Mouse (Mus musculus): ENCODE data around the gene Gemin2. TPM values are rescaled to one million over a fixed set of nuclear protein-coding genes. Genes with fewer than 3 reads are reported as not detected.
"Not testable (repeated sequence)": the region's sequence is repeated elsewhere in the genome, so short reads cannot be mapped to it uniquely, and the experiment has no call there.

Gene Gemin2
- polyA plus RNA-seq (2014; fragmentation: Nextera tagmentation; extraction: Ambion mirVana), result 28.1 and 29.7 TPM in 2 replicates

DNA sequence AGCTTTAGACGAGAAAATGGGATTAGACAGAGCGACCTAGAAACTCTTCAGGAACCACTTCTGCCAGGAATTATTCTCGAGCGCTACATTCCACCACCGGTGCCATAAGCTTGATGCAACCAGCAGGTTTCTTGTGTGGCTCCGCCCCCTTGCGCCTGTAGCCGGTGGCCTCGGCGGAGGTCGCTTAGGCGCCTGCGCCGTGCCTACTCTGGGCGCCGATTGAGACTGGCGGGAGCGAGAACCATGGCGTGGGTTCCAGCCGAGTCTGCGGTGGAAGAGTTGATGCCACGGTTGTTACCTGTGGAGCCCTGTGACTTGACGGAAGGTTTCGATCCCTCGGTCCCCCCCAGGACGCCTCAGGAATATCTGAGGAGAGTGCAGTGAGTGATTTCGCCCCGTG, at the start of gene Gemin2:
TSS of gene Gemin2 (plus strand) at position 160 of the 400 bp plus-strand sequence.
- peak within 1 kb of the TSS; percentile 78 for H3K4me2 ChIP-seq (replicated peaks; ENCODE audit: low read depth, low read length)
- peaks cover 5% of the 10 kb centered on the region; the same call in 1 of the 2 replicates for H3K36me3 ChIP-seq (ENCODE audit: control insufficient read depth, insufficient read depth, low read length)
- H3K4me1 ChIP-seq (ENCODE audit: control insufficient read depth, insufficient read depth, low read length), result peaks cover 24% of the 10 kb centered on the region; the same call in 1 of the 2 replicates
- H3K27ac ChIP-seq (ENCODE audit: low read depth, low read length), result peak within 1 kb of the TSS; percentile 78
- ATAC-seq (ENCODE audit: low FRiP score, low TSS enrichment), result peak; percentile 77
- no peaks in the 10 kb centered on the region for H3K9me3 ChIP-seq (ENCODE audit: control insufficient read depth, low read length)
- H3K4me3 ChIP-seq (ENCODE audit: low read length), result peak within 1 kb of the TSS; percentile 86
- H3K27me3 ChIP-seq (ENCODE audit: control insufficient read depth, insufficient read depth, low read length), result no peaks in the 10 kb centered on the region
- WGBS, result 0% methylated on average over 28 of the region's 28 CpGs
- peak within 1 kb of the TSS; percentile 74 for H3K9ac ChIP-seq (ENCODE audit: low read depth, low read length)

DNA sequence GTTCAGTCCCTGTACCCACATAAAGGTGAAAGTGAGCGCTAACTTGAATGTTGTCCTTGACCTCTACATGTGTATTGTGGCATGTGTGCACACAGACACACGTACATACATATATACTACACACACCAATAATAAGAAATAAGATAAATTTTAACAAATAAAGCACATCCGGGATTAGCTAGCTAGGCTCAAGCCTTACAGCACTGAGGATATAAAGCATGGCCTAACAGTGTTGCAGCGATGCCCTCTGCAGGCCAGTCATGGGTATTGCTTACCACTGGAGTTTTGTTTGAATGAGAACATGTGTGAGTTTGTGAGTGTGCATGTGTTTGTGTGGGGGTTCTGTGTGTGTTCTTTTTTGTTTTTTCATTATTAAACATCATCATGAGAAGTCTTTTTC, 48.6 kb upstream of the Gemin2 start:
- no peak overlapping the region for H3K27ac ChIP-seq (ENCODE audit: low read depth, low read length)
- H3K4me2 ChIP-seq (replicated peaks; ENCODE audit: low read depth, low read length), result no peak overlapping the region
- WGBS, result 79% methylated on average over 4 of the region's 4 CpGs
- H3K9ac ChIP-seq (ENCODE audit: low read depth, low read length), result no peak overlapping the region
- H3K27me3 ChIP-seq (ENCODE audit: control insufficient read depth, insufficient read depth, low read length), result no peaks in the 10 kb centered on the region
- peaks cover 58% of the 10 kb centered on the region for H3K36me3 ChIP-seq (ENCODE audit: control insufficient read depth, insufficient read depth, low read length)
- no peak overlapping the region for H3K4me3 ChIP-seq (ENCODE audit: low read length)
- no peak for ATAC-seq (ENCODE audit: low FRiP score, low TSS enrichment)
- H3K4me1 ChIP-seq (ENCODE audit: control insufficient read depth, insufficient read depth, low read length), result no peaks in the 10 kb centered on the region
- H3K9me3 ChIP-seq (ENCODE audit: control insufficient read depth, low read length), result no peaks in the 10 kb centered on the region

DNA sequence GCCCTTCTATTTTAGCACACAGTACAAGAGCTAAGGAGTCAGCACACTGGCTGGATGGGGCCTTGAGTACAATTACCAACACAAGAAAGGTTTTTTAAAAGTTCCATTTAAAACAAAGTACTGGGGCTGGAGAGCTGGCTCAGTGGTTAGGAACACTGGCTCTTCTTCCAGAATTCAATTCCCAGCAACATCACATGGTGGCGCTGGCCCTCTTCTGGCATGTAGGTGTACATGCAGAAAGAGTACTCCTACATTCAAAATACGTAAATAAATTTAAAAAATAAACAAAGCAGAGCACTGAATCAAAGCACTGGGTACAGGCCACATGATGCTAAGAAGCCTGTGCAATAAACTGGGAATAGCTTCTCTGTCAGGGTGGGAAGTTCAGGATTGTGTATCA, 36.2 kb upstream of the Gemin2 start:
- no peak overlapping the region for H3K4me3 ChIP-seq (ENCODE audit: low read length)
- H3K27me3 ChIP-seq (ENCODE audit: control insufficient read depth, insufficient read depth, low read length), result no peaks in the 10 kb centered on the region
- no peak overlapping the region for H3K4me2 ChIP-seq (replicated peaks; ENCODE audit: low read depth, low read length)
- ATAC-seq (ENCODE audit: low FRiP score, low TSS enrichment), result no peak
- H3K9me3 ChIP-seq (ENCODE audit: control insufficient read depth, low read length), result no peaks in the 10 kb centered on the region
- H3K4me1 ChIP-seq (ENCODE audit: control insufficient read depth, insufficient read depth, low read length), result no peaks in the 10 kb centered on the region
- WGBS, result 82% methylated on average over 2 of the region's 2 CpGs
- H3K36me3 ChIP-seq (ENCODE audit: control insufficient read depth, insufficient read depth, low read length), result peaks cover 70% of the 10 kb centered on the region
- H3K9ac ChIP-seq (ENCODE audit: low read depth, low read length), result no peak overlapping the region
- no peak overlapping the region for H3K27ac ChIP-seq (ENCODE audit: low read depth, low read length)

DNA sequence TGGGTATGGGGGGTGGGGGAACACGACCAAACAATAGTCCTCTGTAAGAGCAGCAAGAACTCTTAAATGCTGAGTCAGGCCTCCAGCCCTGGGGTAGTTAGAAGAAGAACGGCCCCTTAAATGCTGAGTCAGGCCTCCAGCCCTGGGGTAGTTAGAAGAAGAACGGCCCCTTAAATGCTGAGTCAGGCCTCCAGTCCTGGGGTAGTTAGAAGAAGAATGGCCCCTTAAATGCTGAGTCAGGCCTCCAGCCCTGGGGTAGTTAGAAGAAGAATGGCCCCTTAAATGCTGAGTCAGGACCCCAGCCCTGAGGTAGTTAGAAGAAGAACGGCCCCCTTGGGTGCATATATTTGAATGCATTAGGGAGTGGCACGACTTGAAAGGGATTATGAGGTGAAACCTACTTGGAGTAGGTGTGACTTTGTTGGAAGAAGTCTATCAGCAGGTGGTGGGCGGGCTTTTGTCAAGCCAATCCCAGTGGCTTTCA, 32.0 kb upstream of the Gemin2 start:
- peaks cover 82% of the 10 kb centered on the region for H3K36me3 ChIP-seq (ENCODE audit: control insufficient read depth, insufficient read depth, low read length)
- 79% methylated on average over 6 of the region's 6 CpGs for WGBS
- not testable (repeated sequence) for H3K9ac ChIP-seq (ENCODE audit: low read depth, low read length)

DNA sequence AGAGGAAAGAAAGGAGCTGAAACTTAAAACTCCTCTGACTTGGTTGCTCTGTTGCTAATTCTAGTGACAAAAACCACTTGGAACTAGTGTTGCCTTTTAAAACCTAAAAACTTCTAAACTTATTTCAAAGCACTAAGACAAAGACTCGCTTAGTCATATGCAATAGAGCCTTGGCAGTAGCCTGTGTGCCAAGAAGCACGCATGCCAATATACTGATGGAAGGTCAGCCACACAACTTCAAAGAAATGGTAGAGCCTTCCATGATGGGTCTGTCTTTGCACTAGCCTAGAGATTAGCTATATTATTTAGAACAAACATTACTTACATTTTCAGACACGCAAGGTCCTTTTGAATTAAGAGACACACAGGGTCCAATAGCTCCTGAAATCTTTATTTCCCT, 27.4 kb upstream of the Gemin2 start:
- no peak for ATAC-seq (ENCODE audit: low FRiP score, low TSS enrichment)
- Histone ChIP-seq H3K9me3 (ENCODE audit: control insufficient read depth, low read length) (no peaks in the 10 kb centered on the region), H3K4me3 (ENCODE audit: low read length) (no peak overlapping the region), H3K9ac (ENCODE audit: low read depth, low read length) (no peak overlapping the region), H3K4me1 (ENCODE audit: control insufficient read depth, insufficient read depth, low read length) (no peaks in the 10 kb centered on the region), H3K27ac (ENCODE audit: low read depth, low read length) (no peak overlapping the region), H3K4me2 (replicated peaks; ENCODE audit: low read depth, low read length) (no peak overlapping the region), H3K27me3 (ENCODE audit: control insufficient read depth, insufficient read depth, low read length) (no peaks in the 10 kb centered on the region), H3K36me3 (ENCODE audit: control insufficient read depth, insufficient read depth, low read length) (peaks cover 83% of the 10 kb centered on the region)
- WGBS, result 96% methylated on average over 3 of the region's 3 CpGs

More for the DNA sequence above, 32.0 kb upstream of the Gemin2 start:
- not testable (repeated sequence) for H3K27me3 ChIP-seq (ENCODE audit: control insufficient read depth, insufficient read depth, low read length); ATAC-seq (ENCODE audit: low FRiP score, low TSS enrichment); H3K27ac ChIP-seq (ENCODE audit: low read depth, low read length); H3K4me2 ChIP-seq (replicated peaks; ENCODE audit: low read depth, low read length); H3K4me3 ChIP-seq (ENCODE audit: low read length); H3K9me3 ChIP-seq (ENCODE audit: control insufficient read depth, low read length); H3K4me1 ChIP-seq (ENCODE audit: control insufficient read depth, insufficient read depth, low read length)

DNA sequence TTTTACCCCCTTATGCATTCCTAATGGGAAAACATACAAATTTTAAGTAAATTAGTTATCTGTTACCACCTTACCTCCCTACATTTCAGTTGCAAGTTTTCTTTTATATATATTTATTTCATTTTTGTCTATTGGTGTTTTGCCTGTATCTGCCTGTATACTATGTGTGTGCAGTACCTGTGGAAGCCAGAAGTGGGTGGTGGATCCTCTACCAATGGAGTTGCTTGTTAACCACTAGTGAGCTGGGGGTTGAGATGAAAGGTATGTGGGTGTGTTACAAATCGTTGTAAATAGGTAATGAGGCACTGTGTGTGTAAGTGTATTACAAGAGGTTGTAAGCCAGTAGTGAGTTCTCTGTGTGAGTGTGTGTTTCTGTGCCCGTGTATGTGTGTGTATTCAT, 2.7 kb upstream of the Gemin2 start:
- Histone ChIP-seq H3K9me3 (ENCODE audit: control insufficient read depth, low read length) (no peaks in the 10 kb centered on the region), H3K27me3 (ENCODE audit: control insufficient read depth, insufficient read depth, low read length) (no peaks in the 10 kb centered on the region), H3K27ac (ENCODE audit: low read depth, low read length) (no peak overlapping the region), H3K4me3 (ENCODE audit: low read length) (peak overlapping the region; percentile 86; the same call in 1 of the 2 replicates), H3K36me3 (ENCODE audit: control insufficient read depth, insufficient read depth, low read length) (peaks cover 17% of the 10 kb centered on the region), H3K9ac (ENCODE audit: low read depth, low read length) (no peak overlapping the region; the same call in 1 of the 2 replicates), H3K4me1 (ENCODE audit: control insufficient read depth, insufficient read depth, low read length) (peaks cover 31% of the 10 kb centered on the region; the same call in 1 of the 2 replicates), H3K4me2 (replicated peaks; ENCODE audit: low read depth, low read length) (peak overlapping the region; percentile 78)
- 61% methylated on average over 2 of the region's 2 CpGs for WGBS
- no peak for ATAC-seq (ENCODE audit: low FRiP score, low TSS enrichment)

DNA sequence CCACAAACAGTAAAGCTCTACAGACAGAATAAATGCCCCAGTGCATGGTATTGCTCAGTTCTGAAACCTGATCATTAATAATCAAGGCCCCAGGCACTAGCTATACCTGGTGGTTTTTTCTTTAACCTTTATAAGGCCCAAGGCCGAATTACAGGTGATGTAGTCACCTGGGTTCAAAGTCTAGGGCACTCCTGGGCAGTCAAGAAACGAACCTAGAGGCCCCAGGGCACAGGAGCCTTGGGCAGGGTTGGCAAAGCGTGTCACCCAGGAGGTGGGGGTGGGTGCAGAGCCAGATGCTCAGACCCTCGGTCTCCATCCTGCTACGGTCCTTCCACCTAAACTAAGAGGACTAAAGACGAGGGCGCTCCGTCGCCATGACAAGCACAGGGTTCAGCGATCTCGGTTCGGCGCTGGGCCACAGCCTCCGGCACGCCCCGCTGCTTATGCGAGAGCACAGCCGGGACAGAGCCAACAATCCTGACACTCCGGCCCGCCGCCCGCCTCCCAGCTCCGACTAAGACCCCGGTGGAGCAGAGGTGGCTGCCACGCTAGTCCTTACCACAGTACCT, 1.8 kb upstream of the Gemin2 start:
- Histone ChIP-seq H3K9ac (ENCODE audit: low read depth, low read length) (peak overlapping the region; percentile 83), H3K36me3 (ENCODE audit: control insufficient read depth, insufficient read depth, low read length) (peaks cover 9% of the 10 kb centered on the region), H3K27ac (ENCODE audit: low read depth, low read length) (peak overlapping the region; percentile 83), H3K27me3 (ENCODE audit: control insufficient read depth, insufficient read depth, low read length) (no peaks in the 10 kb centered on the region), H3K9me3 (ENCODE audit: control insufficient read depth, low read length) (no peaks in the 10 kb centered on the region), H3K4me1 (ENCODE audit: control insufficient read depth, insufficient read depth, low read length) (peaks cover 31% of the 10 kb centered on the region; the same call in 1 of the 2 replicates), H3K4me3 (ENCODE audit: low read length) (peak overlapping the region; percentile 86), H3K4me2 (replicated peaks; ENCODE audit: low read depth, low read length) (peak overlapping the region; percentile 78)
- ATAC-seq (ENCODE audit: low FRiP score, low TSS enrichment), result no peak
- under 1% methylated on average over 25 of the region's 25 CpGs for WGBS

DNA sequence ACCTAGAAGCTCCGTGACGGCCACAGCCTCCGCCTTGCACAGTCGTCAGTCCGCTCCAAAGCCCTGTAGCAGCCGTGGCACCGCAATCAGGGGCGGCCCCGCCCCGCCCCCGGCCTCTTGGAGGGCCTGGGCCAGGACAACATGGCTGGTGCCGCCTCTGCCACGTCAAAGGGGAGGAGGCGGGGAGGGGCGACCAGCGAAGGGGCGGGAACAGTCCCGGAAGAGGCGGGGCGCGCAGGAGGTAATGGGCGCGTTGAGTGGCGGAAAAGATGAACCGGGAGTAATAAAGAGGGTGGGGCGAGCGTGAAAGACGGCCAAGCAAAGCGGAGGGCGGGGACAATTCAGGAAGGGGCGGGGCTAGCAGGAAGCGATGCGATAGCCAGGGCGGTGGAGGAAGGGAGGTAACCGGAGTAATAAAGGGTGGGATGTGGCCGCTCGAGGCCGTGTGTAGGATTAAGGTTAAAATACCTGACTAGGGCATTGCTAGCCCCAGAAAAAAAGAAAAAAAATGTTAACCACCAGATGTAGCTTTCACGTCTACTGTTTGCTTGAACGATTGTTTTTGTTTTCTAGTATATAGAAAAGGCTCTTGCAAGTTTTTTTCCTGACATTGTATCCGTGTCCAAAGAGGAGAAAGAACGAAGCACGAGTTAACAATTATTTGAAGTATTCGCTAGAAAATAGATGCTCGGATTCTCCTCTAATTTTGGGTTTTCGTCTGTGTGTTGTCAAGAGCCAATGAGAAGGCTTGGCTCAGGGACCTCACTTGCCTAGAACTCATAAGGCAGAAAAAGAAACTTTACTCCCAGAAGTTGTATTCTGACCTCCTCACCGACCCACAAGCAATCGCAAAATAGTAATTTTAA, 1.1 kb upstream of the Gemin2 start, which contains the start of gene Sec23a:
TSS of gene Sec23a (minus strand) at position 174 of the 866 bp plus-strand sequence.
- Histone ChIP-seq H3K4me2 (replicated peaks; ENCODE audit: low read depth, low read length) (peak within 1 kb of the TSS; percentile 78), H3K27ac (ENCODE audit: low read depth, low read length) (peak within 1 kb of the TSS; percentile 83), H3K9ac (ENCODE audit: low read depth, low read length) (peak within 1 kb of the TSS; percentile 83), H3K4me1 (ENCODE audit: control insufficient read depth, insufficient read depth, low read length) (peaks cover 31% of the 10 kb centered on the region; the same call in 1 of the 2 replicates), H3K36me3 (ENCODE audit: control insufficient read depth, insufficient read depth, low read length) (peaks cover 1% of the 10 kb centered on the region), H3K27me3 (ENCODE audit: control insufficient read depth, insufficient read depth, low read length) (no peaks in the 10 kb centered on the region), H3K9me3 (ENCODE audit: control insufficient read depth, low read length) (no peaks in the 10 kb centered on the region), H3K4me3 (ENCODE audit: low read length) (peak within 1 kb of the TSS; percentile 86)
- under 1% methylated on average over 46 of the region's 48 CpGs for WGBS
- peak; percentile 96 for ATAC-seq (ENCODE audit: low FRiP score, low TSS enrichment)
